Comparison of ENCODE assay signal across 29 mouse cellular contexts in genomic region chr11:99170005-99170404, GRCm38 (mm10). TPM values are rescaled to one million over a fixed set of nuclear protein-coding genes. Genes with fewer than 3 reads are reported as not detected.
"Had no signal": no experiment of that assay in that cellular context is flagged by ENCODE, and none has a peak within 500 bp of the region (broad histone marks: within the 10 kb centered on the region; RNA-seq: fewer than 3 reads in every experiment).

No protein-coding gene starts in this region.

- H3K4me2 ChIP-seq: heart, embryonic 12.5 days; hindbrain, embryonic 12.5 days; hindbrain, embryonic 14.5 days; intestine, embryonic 15.5 days; limb, embryonic 13.5 days; limb, embryonic 15.5 days had no signal

- H3K9me3 ChIP-seq: hindbrain, embryonic 10.5 days; hindbrain, embryonic 12.5 days; intestine, embryonic 15.5 days; limb, embryonic 13.5 days; limb, embryonic 15.5 days had no signal

- H3K27ac ChIP-seq: heart, adult 2 months; hindbrain, embryonic 10.5 days; hindbrain, embryonic 12.5 days; hindbrain, embryonic 14.5 days; intestine, embryonic 15.5 days; limb, embryonic 13.5 days; limb, embryonic 15.5 days had no signal

- ATAC-seq: hindbrain, embryonic 16.5 days; intestine, embryonic 15.5 days; intestine, postnatal 0 days had no signal

- H3K27me3 ChIP-seq: heart, embryonic 12.5 days; hindbrain, embryonic 12.5 days; intestine, embryonic 15.5 days; limb, embryonic 13.5 days; limb, embryonic 15.5 days had no signal

- H3K4me3 ChIP-seq: heart, adult 2 months; heart, embryonic 12.5 days; hindbrain, embryonic 10.5 days; hindbrain, embryonic 12.5 days; intestine, embryonic 15.5 days; limb, embryonic 13.5 days; limb, embryonic 15.5 days had no signal

- DNase-seq: gastrocnemius, postnatal 14 days; gastrocnemius, postnatal 36 days; heart, adult 11 months; heart, adult 2 months; heart, postnatal 10 days; heart, postnatal 4 days; kidney, adult 18-20 months; kidney, adult 8-10 months; kidney, postnatal 10 days; kidney, postnatal 36 days; layer of hippocampus, adult 9-11 months; layer of hippocampus, postnatal 36 days; left cerebral cortex, postnatal 4 days had no signal

- H3K36me3 ChIP-seq: heart, embryonic 12.5 days; hindbrain, embryonic 10.5 days; hindbrain, embryonic 12.5 days; intestine, embryonic 15.5 days; limb, embryonic 13.5 days; limb, embryonic 15.5 days had no signal

- H3K9ac ChIP-seq: heart, embryonic 12.5 days; hindbrain, embryonic 12.5 days; hindbrain, embryonic 14.5 days; intestine, embryonic 15.5 days; limb, embryonic 13.5 days; limb, embryonic 15.5 days had no signal

- H3K4me1 ChIP-seq: heart, embryonic 12.5 days; hindbrain, embryonic 12.5 days; intestine, embryonic 15.5 days; limb, embryonic 15.5 days had no signal

RNA-seq across cellular contexts. Expression of gene Ccr7, which starts 15.1 kb away (rescaled TPM):
- total RNA-seq: gastrocnemius, adult 18-20 months; gastrocnemius, adult 8-10 months; gastrocnemius, postnatal 36 days; layer of hippocampus, adult 18-20 months; layer of hippocampus, adult 8-10 months; layer of hippocampus, postnatal 14 days; layer of hippocampus, postnatal 36 days; left cerebral cortex, postnatal 10 days; left cerebral cortex, postnatal 4 days had no signal
- polyA plus RNA-seq: hindbrain, embryonic 14.5 days; hindbrain, embryonic 16.5 days; kidney, embryonic 14.5 days had no signal
